Mouse (Mus musculus) skeletal muscle tissue, postnatal 0 days (tissue): ENCODE data around the gene Elp4. TPM values are rescaled to one million over a fixed set of nuclear protein-coding genes. Genes with fewer than 3 reads are reported as not detected.

Experiments used
- polyA plus RNA-seq: library from polyadenylated mRNA; unstranded; fragments of >200 nt; fragmentation: Nextera tagmentation; extraction: Ambion mirVana; gene quantifications from 2 replicates; pipeline ENCODE4 v1.2.1, GENCODE M21; 2015

Gene Elp4
- polyA plus RNA-seq, result 16.4 and 17.3 TPM in 2 replicates

DNA sequence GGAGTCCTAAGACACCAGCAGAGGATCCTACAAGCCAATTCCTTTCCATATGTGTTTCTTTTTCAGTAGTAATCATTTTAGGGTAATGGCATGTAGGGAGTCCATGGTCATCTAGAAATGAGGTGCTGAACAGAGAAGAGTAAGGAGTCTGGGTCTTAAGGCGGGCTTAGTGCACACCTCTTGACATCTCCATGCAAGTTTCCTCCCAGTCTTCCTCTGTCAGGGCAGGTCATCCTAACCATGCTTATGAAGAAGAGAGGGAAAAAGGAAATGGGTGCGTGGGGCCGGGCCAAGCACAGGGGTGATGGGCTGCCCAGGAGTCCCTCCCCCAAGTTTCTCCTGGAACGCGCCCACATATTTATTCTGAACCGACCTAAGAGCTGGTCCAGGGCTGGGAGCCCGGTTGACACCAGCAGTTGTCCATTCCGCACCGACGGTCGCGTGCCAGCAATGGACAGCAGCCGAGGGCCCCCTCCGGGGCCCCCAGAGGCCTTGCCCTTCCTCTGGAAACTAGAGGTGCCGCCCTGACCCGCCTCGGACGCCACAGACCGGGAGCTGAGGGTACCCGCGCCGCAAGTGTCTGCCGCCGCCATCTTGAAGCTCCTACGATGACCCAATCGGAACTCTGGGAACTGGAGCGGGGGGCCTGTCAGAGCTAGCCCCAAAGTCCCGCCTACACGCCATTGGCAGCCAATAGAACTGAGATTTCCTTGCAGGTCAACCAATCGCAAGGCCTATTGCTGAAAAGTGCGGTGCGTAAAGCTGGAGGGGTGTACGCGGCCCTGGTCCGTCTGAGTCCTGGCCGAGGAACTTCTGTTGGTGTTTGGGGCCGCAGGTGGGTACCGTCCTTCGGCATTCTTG lies at the start of gene Elp4, which contains the start of gene Immp1l:
Gene Elp4 (minus strand): TSS at position 669 of the 861 bp plus-strand sequence.
Gene Immp1l (plus strand): TSS at position 743 of the 861 bp plus-strand sequence.

DNA sequence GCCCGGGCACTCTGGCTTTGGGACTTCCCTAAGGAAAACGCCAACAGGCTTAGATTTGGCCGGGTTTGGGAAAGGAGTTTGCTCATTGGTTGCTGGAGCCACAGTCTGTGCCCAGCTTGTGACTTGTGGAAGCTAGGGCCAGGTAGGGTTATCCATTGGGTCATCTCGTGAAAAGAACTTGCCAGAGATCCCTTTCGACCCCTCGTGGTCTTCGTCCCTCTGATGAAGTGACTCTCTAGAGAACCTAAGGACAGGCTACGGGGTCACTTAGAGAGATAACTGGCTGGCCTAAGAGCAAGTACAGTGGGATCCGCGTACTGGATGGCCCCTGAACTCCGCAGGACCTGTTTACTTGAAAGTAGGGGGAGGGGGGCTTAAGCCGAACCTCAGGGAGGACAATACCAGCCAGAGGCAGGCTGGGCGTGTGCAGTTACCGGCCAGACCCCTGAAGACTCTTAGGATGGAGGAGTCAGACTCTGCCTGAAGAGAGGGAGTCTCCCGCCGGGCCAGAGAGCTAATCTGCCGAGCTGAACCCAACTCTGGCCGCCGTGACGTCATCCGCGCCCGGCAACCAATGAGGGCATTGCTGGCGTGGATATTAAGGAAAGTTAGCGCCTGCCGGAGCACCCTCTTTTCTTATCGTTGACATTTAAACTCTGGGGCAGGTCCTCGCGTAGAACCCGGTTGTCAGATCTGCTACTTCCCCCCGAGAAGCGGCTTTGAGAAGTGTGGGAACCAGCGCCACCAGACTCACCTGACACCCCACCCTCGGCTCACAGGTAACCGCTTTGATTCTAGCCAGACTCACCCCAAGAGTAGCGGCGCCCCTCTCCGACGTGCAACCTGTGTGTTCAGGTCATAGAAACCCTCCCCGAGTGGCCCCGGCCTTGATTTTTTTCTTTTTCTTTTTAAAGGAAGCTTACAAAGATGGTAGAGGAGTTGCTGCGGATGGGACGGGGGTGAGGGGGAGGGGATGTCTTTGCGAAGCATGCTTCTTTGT lies 235.8 kb downstream of the Elp4 start, which contains the start of gene Pax6:
Gene Pax6 (plus strand): TSS at position 630 of the 1,000 bp plus-strand sequence.

Other genes starting within 250 kb of the Elp4 start
- gene Pax6, start 235.7 kb downstream of the Elp4 start, polyA plus RNA-seq, result 0.03 and 0.10 TPM in 2 replicates
- 142 and 155 TPM in 2 replicates for gene Immp1l, start 74 bp upstream of the Elp4 start, polyA plus RNA-seq
- gene Dnajc24, start 99.0 kb upstream of the Elp4 start, polyA plus RNA-seq, result 25.1 and 29.7 TPM in 2 replicates